22 mouse cellular contexts compared by ENCODE assay signal in genomic region chr8:125193701-125194100, GRCm38 (mm10).
DNase-seq lines count a peak whose midpoint lies in the region; ATAC-seq and TF ChIP-seq lines count a peak whose summit lies in the region.
"Had no signal": no experiment of that assay in that cellular context is flagged by ENCODE, and none has a peak within 500 bp of the region (broad histone marks: within the 10 kb centered on the region; RNA-seq: fewer than 3 reads in every experiment).

No protein-coding gene starts in this region.

- no peak overlapping the region for H3K9ac ChIP-seq in kidney, embryonic 14.5 days (ENCODE audit: low read depth, low read length)
- H3K9ac ChIP-seq: embryonic facial prominence, embryonic 13.5 days; embryonic facial prominence, embryonic 15.5 days; forebrain, embryonic 12.5 days had no signal

- TF ChIP-seq POLR2A in kidney, adult 2 months (IDR thresholded peaks at IDR 0.05; ENCODE audit: low read depth, low read length): no peak

- H3K36me3 ChIP-seq in kidney, adult 2 months (ENCODE audit: control insufficient read depth, insufficient read depth, low read length): no peaks in the 10 kb centered on the region
- H3K36me3 ChIP-seq in kidney, embryonic 14.5 days (ENCODE audit: control insufficient read depth, insufficient read depth, low read length): no peaks in the 10 kb centered on the region
- H3K36me3 ChIP-seq: embryonic facial prominence, embryonic 13.5 days; embryonic facial prominence, embryonic 15.5 days; forebrain, embryonic 10.5 days; forebrain, embryonic 12.5 days had no signal

- no peak overlapping the region for H3K4me2 ChIP-seq in kidney, embryonic 14.5 days (replicated peaks; ENCODE audit: low read depth, low read length)
- H3K4me2 ChIP-seq: embryonic facial prominence, embryonic 13.5 days; embryonic facial prominence, embryonic 15.5 days; forebrain, embryonic 12.5 days had no signal

- ATAC-seq in kidney, embryonic 14.5 days (ENCODE audit: low FRiP score, low TSS enrichment): no peak
- ATAC-seq: forebrain, embryonic 14.5 days had no signal

- 78% methylated on average over 5 of the region's 5 CpGs for WGBS in kidney, adult 2 months
- whole genome bisulfite sequencing in kidney, embryonic 14.5 days: 83% methylated on average over 5 of the region's 5 CpGs

- peak; percentile 67 for DNase-seq in kidney, adult 2 months
- no peak for DNase-seq in kidney, postnatal 25 days
- peak; percentile 39 for DNase-seq in kidney, postnatal 14 days
- DNase-seq in layer of hippocampus, adult 2 months (ENCODE audit: low spot score in 2 of 2): no peak
- no peak for DNase-seq in layer of hippocampus, adult 8-10 months (ENCODE audit: low spot score in 2 of 2)
- DNase-seq: adrenal gland, adult 2 months; adrenal gland, postnatal 10 days; adrenal gland, postnatal 25 days; cerebellum, adult 11 months; cerebellum, adult 18-20 months; cerebellum, adult 8-10 months; cerebellum, adult 9-11 months; cerebellum, postnatal 14 days; cerebellum, postnatal 36 days; embryo, embryonic 11 days had no signal

- TF ChIP-seq CTCF in kidney, adult 2 months (conservative IDR thresholded peaks at IDR 0.05; ENCODE audit: insufficient read depth, insufficient read length, low read depth, low read length): no peak
- TF ChIP-seq CTCF in layer of hippocampus, adult 2 months (conservative IDR thresholded peaks at IDR 0.05): no peak

- no peaks in the 10 kb centered on the region for H3K27me3 ChIP-seq in kidney, adult 2 months (replicated peaks; ENCODE audit: control insufficient read depth, insufficient read depth, low read length)
- H3K27me3 ChIP-seq in kidney, embryonic 14.5 days (ENCODE audit: control insufficient read depth, insufficient read depth, low read length): no peaks in the 10 kb centered on the region; the same call in 1 of the 2 replicates

- no peaks in the 10 kb centered on the region for H3K9me3 ChIP-seq in kidney, embryonic 14.5 days (ENCODE audit: control insufficient read depth, low read length)
- H3K9me3 ChIP-seq: embryonic facial prominence, embryonic 13.5 days; embryonic facial prominence, embryonic 15.5 days; forebrain, embryonic 10.5 days; forebrain, embryonic 12.5 days had no signal

- no peak overlapping the region for H3K4me3 ChIP-seq in kidney, adult 2 months (ENCODE audit: insufficient read depth, low read depth, low read length)
- H3K4me3 ChIP-seq in kidney, embryonic 14.5 days (ENCODE audit: low read length): no peak overlapping the region
- H3K4me3 ChIP-seq in layer of hippocampus, adult 2 months: no peak overlapping the region
- H3K4me3 ChIP-seq: embryonic facial prominence, embryonic 13.5 days; embryonic facial prominence, embryonic 15.5 days; erythroblast, embryonic 14.5 days; forebrain, embryonic 10.5 days; forebrain, embryonic 12.5 days had no signal

- H3K27ac ChIP-seq in kidney, adult 2 months (ENCODE audit: insufficient read depth, low read depth, low read length): no peak overlapping the region
- H3K27ac ChIP-seq in kidney, embryonic 14.5 days (ENCODE audit: low read depth, low read length): no peak overlapping the region
- H3K27ac ChIP-seq in layer of hippocampus, adult 2 months: peak overlapping the region; percentile 14; the same call in 1 of the 2 replicates
- H3K27ac ChIP-seq: embryonic facial prominence, embryonic 13.5 days; embryonic facial prominence, embryonic 15.5 days; forebrain, embryonic 10.5 days; forebrain, embryonic 12.5 days had no signal

- H3K4me1 ChIP-seq in kidney, adult 2 months (ENCODE audit: control insufficient read depth, insufficient read depth, low read length): peaks cover 10% of the 10 kb centered on the region
- H3K4me1 ChIP-seq in kidney, embryonic 14.5 days (ENCODE audit: control insufficient read depth, insufficient read depth, low read length): peaks cover 28% of the 10 kb centered on the region

Comparison
In these comparisons a context has a peak if more than half of its experiments do, and no peak if none do; other contexts are left out.
1. DNase-seq: peak in kidney, adult 2 months (single experiment) and kidney, postnatal 14 days (single experiment); none in kidney, postnatal 25 days (0 of 2), layer of hippocampus, adult 2 months (0 of 2) and layer of hippocampus, adult 8-10 months (0 of 2).